Mouse (Mus musculus) spleen, adult 18-20 months (tissue): Measurements from ENCODE around the gene Spock1.
"Not testable (repeated sequence)": the region's sequence is repeated elsewhere in the genome, so short reads cannot be mapped to it uniquely, and the experiment has no call there.

Experiments
- DNase-seq, 2 experiments: peaks; one replicate each; pipeline ENCODE4 v3.0.0; 2022; ENCODE audit warnings: mixed read lengths in 2 of 2

The Spock1 gene

DNA sequence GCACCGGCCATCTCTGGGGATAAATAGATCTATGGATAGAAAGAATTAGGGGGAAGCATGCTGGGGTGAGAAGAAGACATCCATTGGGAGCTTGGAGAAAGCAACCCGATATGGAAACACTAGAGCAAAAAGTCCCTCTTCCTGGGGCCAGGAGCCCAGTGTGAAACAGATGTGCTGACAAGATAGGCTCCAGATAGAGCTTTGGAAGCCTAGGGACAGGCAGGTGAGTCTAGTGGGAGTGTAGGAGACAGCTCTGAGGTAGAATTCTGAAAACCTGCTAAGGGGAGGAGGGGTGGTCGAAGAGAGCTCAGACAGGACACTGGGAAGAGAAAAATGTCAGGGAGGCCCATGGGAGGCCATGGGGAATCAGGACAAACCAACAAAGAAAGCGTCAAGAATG, 260.7 kb downstream of the Spock1 start:
- no peak for DNase-seq

DNA sequence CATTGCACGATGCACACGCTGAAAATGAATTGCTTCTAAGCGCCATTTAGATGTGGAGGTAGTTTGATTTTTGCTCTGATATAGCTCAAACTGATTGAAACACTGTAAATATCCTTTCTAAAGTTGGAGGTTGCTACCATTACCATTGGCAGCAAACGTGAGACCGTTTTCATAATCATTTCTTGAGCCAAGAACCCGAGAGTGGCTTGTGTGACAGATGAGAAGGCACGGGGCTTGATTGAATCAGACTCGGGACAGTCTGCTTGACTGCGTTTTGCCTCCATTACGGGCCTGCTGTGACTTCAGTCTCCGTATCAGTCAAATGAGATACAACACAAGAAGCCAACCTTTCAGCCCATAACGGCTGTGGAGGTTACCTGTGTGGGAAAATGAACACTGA, 265.1 kb downstream of the Spock1 start:
- no peak for DNase-seq

DNA sequence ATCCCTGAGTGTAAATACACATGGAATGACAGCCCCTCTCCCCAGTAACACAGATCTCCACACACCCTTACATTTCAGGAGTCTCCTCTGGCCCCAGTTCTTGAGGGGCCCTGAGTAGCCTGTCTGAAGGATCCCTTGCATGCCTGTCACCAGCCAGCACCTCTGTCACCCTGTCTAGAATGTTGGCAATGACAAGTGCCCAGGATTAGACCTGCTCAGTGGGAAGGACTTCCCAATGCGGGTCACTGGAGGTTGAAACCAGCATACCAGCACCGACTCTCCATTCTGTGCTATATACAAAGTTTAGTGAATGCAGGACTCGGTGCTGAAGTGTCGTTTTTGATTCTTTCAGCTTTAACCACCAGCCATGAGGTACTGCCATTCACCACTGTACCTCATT, 266.5 kb downstream of the Spock1 start:
- DNase-seq: no peak

DNA sequence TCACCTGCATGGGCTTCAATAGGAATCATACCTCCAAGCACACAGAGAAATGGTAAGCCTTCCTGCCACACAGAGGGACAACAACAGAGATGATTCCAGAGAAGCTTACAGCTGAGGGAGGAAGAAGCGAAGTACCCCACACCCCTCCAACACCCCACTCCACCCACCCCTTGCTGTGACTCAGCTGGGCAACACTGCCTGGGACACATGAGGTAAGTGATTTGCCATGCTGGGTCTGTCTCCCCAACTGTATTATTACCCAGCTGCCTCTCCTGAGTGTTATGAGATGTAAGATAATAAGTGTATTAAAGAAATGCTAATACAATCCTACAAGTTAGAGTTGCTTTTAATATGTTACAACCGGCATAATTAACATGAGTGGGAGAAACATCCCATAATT, 267.2 kb downstream of the Spock1 start:
- DNase-seq: no peak

DNA sequence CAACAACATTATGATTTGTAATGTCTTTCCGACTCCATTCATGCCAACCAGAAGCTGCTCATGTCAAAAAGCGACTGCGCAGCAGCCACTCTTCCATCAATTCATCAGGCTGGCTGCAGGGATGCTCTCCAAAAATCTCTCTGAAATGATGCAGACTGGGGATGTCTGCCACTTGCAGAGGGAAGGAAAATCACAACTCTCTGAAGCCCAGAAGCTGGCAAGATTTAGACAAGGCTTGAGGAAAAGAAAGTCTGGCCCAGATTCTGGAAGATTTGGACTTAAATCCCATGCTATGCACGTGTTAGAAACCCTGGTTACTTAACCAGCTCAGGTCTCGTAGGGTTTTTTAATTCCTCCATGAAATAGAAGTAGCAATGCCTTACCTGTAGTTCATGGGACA, 269.3 kb downstream of the Spock1 start:
- DNase-seq: no peak

DNA sequence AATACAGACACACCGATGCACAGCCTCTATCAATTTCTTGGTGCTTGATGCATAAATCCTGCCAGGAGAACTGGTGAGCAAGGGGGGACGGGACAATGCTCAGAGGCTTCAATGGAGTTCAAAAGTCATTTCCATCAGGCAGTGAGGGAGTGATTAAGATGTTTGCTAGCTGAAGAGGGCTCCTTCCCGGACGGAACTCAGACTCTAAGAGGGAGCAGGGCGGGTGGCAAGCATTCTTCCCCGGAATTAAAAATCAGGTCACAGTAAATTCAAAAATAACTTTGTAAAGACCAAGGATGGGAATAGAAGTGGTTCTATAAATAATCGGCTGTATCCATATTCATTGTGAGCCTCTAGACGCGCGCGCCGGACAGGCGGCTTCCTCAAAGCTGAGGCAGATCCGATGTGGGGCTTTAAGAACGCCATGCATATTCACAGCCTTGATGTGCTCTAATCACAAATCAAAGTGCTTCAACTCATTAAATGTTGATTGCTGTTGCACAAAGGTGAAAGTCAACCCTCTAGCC, 270.5 kb downstream of the Spock1 start:
- DNase-seq: no peak

DNA sequence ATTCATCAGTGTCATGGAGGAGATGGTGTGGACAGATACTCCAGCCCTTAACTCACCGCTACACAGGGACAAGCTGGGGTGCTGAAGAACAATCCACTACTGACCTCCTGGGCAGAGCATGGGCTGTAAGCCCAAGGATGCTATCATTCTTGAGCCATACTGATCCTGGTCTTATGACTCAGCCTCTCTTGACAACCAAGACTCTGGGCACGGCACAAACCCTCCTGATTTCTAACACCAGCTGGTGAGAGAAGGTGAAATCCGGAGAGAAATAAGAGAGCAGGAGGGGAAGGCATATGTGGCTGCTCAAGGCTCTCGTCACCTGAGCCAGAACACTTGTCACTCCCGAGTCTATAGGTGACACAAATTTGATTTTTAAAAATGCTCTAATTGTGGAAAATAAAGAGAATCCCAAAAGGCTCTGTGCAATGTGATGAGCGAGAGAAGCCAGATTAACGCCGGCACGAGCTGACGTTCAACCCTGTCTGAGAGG, 271.0 kb downstream of the Spock1 start:
- no peak for DNase-seq

DNA sequence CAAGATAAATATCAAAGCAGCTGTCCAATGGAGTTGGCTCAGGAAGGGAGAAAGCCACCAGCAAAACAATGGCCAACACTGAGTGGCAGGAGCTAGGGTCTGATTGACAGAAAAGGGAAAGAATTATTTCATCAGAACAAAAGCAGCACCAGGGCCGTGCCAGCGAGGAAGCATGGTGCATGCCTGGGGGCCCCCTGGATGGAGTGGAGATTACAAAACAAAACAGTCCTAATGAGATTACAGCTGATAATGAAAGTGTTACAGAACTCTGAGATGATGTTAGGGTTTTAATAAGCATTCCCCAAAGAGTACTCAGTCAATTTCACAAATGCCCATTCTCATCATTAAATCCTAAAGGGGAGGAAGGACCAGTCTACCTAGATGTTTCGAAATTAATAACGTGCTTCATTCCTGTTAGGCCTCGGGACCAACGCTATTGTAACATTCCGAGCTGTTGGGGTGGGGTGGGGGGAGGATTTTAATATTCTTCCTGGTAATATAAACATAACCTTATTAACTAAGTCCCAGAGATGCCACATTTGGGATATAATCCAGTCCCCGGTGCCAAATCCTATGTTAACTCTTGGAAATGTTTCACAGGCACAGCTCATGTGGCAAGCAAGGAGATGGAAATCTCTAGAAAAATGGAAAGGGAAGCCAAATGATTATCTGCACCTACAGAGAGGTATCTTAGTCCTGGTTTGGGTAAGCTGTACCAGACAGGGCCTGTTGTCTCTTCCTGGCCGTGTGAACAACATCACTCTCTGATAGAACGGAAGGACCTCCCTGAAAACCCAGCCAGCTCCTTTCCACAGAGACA, 271.7 kb downstream of the Spock1 start:
- no peak for DNase-seq

DNA sequence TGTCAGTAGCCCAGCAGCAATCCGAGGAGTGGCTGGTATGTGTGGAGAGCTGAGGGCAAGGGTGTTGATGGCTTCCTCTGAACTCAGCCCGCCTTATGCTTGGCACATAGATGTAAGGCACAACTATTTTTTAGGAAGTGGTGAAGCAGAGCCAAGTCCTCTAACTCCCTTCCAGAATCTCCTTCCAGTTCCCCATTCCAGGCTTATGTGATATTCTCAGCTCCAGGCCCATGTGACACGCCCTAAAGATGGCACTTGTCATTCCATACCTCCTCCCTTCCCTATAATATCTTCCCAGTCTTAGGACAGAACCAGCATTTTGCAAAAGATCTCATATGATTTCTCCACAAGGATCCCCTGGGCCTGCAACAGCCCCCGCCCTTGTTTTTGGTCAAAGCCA, 277.6 kb downstream of the Spock1 start:
- no peak for DNase-seq

DNA sequence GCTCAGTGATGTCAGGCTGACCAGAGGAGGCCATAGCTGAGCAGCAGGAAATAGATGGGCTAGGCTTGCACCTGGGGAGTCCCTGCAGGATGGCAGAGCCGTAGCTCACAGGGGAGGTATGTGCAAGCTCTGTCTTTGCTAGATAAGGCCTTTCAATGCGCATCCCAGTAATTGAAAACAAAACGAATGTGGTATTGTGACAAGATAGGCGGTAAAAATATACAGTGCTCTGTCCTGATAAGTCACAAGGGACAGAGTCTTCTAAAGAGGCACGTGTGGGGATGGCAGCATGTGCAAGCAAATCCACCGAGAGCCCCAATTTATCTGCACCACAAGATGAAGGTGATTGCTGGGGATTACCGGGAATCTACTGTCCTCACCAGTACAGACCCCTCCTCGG, 279.9 kb downstream of the Spock1 start:
- no peak for DNase-seq

DNA sequence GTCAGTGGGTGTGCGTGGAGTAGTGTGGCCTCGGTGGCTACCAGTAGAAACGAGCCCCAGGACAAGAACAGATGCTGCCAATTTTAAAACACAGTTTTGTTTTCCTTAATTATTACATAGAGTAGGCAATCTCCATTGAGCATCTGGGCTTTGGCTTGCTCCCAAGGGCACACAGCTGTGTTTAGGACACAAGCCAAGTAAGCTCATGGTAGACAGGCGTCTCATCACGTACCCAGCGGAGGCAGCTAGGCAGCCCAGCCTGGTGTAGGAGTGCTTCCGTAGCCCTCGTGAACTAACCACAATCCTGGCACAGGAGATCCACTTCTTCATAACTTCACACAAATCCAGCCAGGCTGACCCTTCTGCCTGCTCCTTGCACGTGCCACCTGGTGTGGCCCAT, 281.7 kb downstream of the Spock1 start:
- DNase-seq: no peak

DNA sequence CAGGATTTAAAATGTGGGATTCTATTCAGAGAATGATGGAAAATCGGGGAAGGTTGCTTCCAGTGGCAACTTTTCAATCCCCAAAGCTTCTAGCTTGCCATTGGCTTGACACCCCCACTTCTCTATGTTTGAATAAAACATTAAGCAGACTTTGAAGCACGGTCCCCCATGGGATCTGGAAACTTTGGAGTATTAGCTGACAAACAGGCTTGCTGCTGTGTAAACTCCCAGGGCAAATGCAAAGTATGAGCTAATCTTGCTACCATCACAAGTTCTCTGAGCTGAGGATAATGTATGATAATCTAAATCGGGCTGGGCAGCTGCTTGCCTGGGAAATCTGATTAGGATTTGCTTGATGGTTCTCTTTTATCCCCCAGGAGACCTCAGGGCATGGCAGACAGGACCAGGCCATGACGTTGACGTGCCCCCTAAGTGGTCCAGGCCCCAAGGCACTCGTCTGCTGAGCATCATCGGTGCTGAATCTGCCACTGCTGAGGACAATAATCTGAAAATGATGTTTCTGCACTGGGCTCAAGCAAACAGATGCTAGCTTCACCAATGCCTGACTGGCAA, 284.1 kb downstream of the Spock1 start:
- DNase-seq: no peak

DNA sequence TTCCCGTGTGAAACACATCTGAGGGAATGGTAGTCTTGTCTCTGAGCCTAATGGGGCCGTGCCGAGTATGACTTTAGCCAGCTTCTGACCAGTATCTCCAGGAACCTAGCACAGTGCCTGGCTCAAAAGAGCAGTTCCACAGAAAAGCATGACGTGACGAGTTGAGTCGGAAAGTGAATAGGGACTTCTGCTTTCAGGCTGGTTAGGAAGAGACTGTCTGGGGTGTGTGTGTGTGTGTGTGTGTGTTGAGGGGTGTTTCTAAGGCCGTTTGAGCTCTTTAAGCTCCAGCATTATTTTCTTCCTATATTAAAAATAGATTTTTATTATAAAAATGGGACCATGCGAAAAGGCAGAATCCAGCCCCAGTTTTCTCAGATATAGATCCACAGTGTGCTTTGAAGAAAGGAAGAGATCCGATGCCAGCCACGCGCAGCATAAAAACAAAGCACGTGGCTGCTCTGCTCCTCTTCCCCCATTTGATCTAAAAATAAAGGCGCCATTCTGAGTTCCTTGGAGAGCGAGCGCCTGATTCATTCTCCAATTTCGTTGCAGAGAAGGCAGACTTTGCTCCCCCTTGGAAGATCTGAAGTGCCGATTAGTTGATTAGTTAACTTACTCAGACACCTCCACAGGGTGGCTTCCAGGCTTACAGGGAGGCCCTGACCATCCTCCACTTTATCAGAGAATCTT, 288.9 kb downstream of the Spock1 start:
- DNase-seq: no peak

DNA sequence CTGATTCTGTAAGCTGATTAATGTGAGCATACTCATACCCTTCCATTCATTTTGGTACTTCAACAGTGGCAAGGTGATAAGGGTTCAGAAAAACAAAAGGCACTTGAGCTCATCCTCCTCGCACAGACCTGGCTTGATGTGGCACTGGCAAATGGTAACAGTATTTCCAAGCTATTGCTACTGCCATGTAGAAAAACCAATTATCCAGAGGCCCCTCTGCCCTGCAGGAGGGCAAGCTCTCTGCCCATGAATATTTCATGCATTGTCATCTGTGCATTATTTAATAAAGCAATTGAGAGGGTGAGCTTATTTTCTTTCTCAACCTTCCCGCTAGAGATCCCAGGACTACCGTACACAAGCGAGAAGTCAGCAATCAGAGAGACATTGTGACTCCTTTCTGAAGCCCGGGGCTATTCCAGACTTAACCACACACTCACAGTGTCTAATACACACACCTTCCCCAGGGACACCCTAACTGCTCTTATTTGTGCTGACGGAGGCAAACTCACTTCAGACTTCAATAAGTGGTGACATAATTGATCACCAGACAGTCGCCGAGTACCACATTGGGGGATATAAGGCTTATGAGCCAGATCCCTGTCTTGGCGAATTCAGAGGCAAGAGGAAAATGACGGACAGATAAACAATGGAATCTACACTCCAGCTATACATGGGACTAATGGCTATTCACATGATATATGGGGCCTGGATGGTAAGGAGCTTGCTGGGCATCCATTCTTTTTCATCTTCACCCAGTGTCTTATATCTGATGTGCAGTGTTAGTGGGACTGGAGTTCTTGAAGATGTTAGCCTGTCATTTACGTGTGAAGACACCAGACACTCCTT, 296.6 kb downstream of the Spock1 start:
- no peak for DNase-seq

DNA sequence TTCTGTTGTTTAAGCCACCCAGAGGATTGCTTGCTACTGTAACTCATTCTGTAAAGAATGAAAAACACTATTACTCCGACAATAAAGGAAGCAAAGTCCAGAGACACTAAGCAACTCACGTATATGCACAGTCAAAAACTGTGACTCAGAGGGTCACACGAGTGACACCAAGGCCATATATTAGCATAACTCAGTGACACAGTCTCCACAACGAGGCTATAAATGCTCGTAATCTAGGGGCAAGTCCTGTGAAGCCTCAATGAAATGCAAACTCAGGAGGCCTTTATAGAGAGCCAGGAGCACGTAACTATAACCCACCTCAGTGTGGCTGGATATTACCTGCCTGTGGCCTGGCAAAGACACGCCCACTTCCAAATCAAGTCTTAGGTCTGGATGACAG, 298.2 kb downstream of the Spock1 start:
- no peak for DNase-seq

DNA sequence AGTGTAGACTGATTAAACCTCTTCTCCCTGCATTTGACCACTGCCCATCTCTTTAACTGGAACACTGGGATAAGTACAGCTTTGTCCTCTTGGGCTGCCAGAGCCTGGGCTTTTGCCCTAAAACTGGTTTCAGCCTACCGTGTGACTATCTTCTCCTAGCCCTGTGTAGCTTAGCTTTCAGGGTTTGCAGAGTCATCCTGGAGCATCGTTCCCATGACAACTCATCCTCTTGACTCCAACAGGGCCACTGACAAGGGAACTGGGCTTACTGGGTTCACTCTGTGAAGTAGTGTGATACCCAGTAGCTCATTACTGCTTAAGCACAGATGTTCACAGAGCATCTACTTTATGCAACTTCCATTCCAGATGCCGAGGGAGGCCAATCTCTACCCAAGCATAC, 303.7 kb downstream of the Spock1 start:
- no peak for DNase-seq

DNA sequence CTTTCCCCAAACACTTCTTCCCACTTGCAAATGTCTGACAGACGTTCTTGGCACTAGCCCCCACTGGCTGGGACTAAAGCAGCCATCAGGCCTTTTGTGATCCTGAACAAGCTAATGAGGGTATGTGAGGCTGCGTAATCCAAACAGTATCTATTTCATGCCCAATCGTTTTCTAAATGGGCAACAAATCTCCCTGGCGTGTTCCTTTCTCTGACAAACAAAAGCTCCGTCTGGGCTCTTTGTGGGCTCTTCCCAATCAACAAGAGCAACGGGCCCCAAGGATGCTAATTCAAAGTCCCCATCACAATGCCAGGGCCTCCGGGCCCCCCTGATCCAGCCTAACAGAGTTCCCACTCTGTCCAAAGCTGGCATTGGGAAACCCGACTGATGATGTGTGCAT, 304.9 kb downstream of the Spock1 start:
- no peak for DNase-seq

DNA sequence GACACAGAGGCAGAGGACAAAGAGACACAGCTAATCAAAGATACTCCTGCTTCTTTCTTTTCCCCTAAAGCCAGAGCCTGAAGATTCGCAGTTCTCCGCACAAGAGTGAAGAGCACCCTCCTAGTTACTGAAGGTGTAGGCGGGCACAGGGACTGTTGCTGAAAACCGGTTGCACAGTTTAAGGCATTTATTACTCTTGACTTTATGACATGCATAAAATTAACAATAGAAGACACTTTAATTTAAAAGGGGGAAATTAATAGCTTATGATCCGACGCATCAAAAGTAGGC, 312.4 kb downstream of the Spock1 start:
- no peak for DNase-seq

DNA sequence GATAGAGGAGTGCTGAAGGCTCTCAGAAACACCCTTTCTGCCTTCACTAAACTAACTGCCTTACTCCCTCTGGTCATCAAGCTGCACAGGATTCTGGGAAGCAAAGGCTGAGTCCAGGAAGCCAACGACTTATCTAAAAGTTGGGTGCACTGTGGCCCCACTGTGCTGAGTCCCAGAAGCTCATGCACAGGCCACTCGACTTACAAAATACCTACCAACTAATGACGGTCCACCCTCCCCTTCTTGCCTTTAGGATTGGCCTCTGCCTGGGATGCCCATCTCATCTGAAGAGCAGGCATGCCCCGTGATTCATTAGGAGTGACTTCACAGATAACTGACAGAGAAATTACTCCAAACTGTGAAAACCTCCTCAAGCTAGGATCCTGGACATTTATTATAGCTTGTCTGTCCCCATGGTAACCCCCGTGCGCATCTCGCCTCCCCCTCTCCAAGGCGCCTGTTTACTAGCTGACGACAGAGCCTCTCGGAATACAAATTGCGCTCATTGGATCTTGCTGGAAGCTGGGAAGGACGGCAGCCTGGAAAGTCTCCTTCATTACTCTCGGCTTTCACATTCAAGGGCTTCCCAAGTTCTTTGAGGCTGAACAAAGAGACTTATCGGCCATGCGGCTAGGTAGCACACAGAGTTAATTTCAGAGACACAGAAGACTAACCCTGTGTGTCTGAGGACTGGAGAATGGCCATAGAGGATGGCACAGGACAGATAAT, 312.9 kb downstream of the Spock1 start:
- no peak for DNase-seq

DNA sequence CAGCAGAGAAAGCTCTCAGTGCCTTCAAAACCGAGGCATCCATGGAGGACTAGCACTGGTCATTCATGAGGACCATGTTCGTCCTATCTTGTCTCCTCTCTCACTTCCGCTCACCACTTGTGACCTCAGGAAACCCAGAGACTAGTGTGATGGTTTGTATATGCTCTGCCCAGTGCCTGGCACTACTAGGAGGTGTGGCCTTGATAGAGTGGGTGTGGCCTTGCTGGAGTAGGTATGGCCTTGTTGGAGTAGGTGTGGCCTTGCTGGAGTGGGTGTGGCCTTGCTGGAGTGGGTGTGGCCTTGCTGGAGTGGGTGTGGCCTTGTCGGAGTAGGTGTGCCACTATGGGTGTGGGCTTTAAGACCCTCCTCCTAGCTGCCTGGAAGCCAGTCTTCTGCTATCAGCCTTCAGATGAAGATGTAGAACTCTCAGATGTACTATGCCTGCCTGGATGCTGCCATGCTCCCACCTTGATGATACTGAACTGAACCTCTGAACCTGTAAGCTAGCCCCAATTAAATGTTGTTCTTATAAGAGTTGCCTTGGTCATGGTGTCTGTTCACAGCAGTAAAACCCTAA, 318.7 kb downstream of the Spock1 start:
- DNase-seq: not testable (repeated sequence)

DNA sequence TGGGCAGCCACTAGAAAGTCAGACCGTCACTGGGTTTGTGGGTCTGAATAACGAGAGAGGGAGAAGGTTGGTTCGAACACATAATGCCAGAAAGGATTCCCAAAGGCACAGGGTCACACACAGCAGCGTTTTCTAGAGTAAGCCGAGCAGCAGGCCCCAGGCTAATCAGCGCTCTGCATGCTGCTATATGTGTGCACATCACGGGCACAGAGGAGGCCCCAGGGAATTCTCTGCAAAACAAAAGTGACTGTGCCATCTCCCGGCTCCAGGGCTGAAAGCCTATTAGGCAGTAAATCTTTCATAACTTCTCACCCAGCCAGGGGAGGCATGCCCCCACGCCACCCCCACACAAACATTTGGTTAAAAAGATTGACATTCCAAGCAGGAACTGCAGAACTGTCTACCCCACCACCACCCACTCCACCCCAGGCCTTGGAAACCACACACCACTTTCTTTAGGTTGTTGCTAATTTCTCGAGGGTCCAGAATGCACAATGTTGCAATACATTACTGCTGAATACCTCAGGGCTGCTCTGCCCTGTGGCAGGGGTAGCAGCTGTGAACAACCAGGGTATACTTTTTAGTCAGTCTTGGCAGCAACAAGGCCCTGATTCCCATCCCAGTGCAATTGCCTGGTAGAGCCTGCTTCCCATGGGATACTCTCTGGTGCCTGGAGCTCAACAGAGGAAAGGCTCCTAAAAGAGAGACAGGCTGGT, 319.4 kb downstream of the Spock1 start:
- DNase-seq: no peak
